Mouse (Mus musculus) hindbrain, embryonic 14.5 days (tissue): ENCODE data around the gene Ebf1. TPM values are rescaled to one million over a fixed set of nuclear protein-coding genes. Genes with fewer than 3 reads are reported as not detected.

ENCODE experiments used
- ATAC-seq: fragments of 200-750 bp; cut with Nextera tagmentation; 2 replicates; pipeline ENCODE4 v1.8.0; 2017; ENCODE audit warnings: moderate number of reproducible peaks, mild to moderate bottlenecking, moderate TSS enrichment, moderate library complexity; ENCODE audit not compliant: low FRiP score
- DNase-seq: peaks from one replicate; pipeline ENCODE4 v3.0.0-alpha.2; 2015; ENCODE audit warnings: low spot score
- H3K27ac ChIP-seq: fragments of 300-500 bp; sonication (generic); 2 replicates; pipeline ENCODE4 v1.5.1; 2014; ENCODE audit warnings: mild to moderate bottlenecking, moderate library complexity
- H3K27me3 ChIP-seq: fragments of 300-500 bp; sonication (generic); 2 replicates; pipeline ENCODE4 v1.6.1; 2014; ENCODE audit warnings: mild to moderate bottlenecking, low read length, mixed read lengths; ENCODE audit not compliant: control insufficient read depth, insufficient read depth
- H3K36me3 ChIP-seq: fragments of 300-500 bp; sonication (generic); replicated peaks from 2 replicates; pipeline ENCODE4 v1.6.1; 2014; ENCODE audit not compliant: control insufficient read depth, insufficient read depth
- H3K4me1 ChIP-seq: fragments of 300-500 bp; sonication (generic); replicated peaks from 2 replicates; pipeline ENCODE4 v1.6.1; 2014; ENCODE audit warnings: antibody characterized with exemption, low read length, mixed read lengths; ENCODE audit not compliant: control insufficient read depth, insufficient read depth
- H3K4me2 ChIP-seq: fragments of 300-500 bp; sonication (generic); replicated peaks from 2 replicates; pipeline ENCODE4 v1.6.1; 2014; ENCODE audit warnings: mild to moderate bottlenecking, moderate library complexity
- H3K4me3 ChIP-seq: fragments of 300-500 bp; sonication (generic); replicated peaks from 2 replicates; pipeline ENCODE4 v1.5.1; 2014; ENCODE audit warnings: mild to moderate bottlenecking, low read length
- H3K9ac ChIP-seq: fragments of 300-500 bp; sonication (generic); 2 replicates; pipeline ENCODE4 v1.6.1; 2014
- H3K9me3 ChIP-seq: fragments of 300-500 bp; sonication (generic); 2 replicates; pipeline ENCODE4 v1.6.1; 2016; ENCODE audit warnings: low read length; ENCODE audit not compliant: control insufficient read depth
- WGBS: fragments of 180-500 bp; shearing (Covaris S2); extraction: QIAGEN DNeasy Blood & Tissue Kit; methylation state at CpG from one replicate; pipeline ENCODE4 v1.1.7; 2014; 5-methylcytosine and 5-hydroxymethylcytosine counted together
- polyA plus RNA-seq: library from polyadenylated mRNA; unstranded; fragments of >200 nt; fragmentation: Nextera tagmentation; extraction: Ambion mirVana; gene quantifications from 2 replicates; pipeline ENCODE4 v1.2.1, GENCODE M21; 2014

Gene Ebf1
- polyA plus RNA-seq, 1 experiment from 2014 or later: 123 TPM

GRCm38 (mm10) chr11:44666741-44667140 is 49.6 kb downstream of the Ebf1 start:
- no peak overlapping the region for H3K9ac ChIP-seq
- ATAC-seq: no peak
- WGBS: 54% methylated on average over 4 of the region's 4 CpGs
- H3K36me3 ChIP-seq: no peaks in the 10 kb centered on the region
- no peak overlapping the region for H3K4me3 ChIP-seq
- no peaks in the 10 kb centered on the region for H3K27me3 ChIP-seq
- peaks cover 41% of the 10 kb centered on the region for H3K4me1 ChIP-seq
- no peak overlapping the region for H3K4me2 ChIP-seq
- H3K9me3 ChIP-seq: no peaks in the 10 kb centered on the region
- no peak overlapping the region for H3K27ac ChIP-seq
- no peak for DNase-seq

DNA sequence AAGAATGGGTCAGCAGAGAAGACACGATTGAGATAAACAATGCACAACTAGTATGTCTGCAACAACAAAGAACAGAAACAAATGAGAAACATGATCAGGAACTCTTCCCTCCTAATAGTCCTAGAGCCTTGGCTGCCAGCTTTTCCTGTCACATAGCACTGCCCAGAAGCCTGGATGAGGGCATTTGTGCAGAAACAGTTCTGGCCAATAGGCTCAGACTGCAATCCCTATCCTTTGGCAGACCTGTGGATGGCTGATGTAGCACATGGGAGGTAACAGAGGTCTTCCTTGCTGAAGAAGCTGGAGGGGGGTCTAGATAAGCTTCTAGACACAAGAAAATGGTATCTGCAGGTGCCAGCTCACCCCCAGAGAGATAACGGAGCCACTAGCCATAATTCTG is 64.2 kb downstream of the Ebf1 start:
- peaks cover 37% of the 10 kb centered on the region for H3K4me1 ChIP-seq
- no peaks in the 10 kb centered on the region for H3K27me3 ChIP-seq
- no peak overlapping the region for H3K9ac ChIP-seq
- no peak overlapping the region for H3K4me3 ChIP-seq
- DNase-seq: no peak
- no peak for ATAC-seq
- no peaks in the 10 kb centered on the region for H3K9me3 ChIP-seq
- no peak overlapping the region for H3K27ac ChIP-seq
- H3K4me2 ChIP-seq: no peak overlapping the region
- 84% methylated on average over 2 of the region's 2 CpGs for WGBS
- H3K36me3 ChIP-seq: no peaks in the 10 kb centered on the region

DNA sequence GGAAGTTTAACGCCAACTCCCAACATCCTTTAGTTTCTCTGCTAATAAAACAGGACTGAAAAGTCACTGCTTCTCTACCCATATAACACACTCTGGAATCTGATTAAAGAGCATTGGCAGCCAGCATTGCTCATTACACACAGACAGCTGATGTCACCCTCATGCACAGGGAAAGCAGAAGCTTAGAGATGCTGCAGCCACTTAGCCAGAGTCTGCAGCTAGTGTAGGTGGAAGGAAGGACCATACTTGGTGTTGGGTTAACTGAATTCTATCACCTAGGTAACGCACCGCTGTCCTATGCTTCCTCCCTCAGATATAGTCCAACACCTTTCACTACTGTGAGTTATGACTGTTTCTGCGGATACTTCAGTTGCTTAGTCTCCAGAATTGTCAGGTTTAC is 64.9 kb downstream of the Ebf1 start:
- Histone ChIP-seq H3K4me2 (no peak overlapping the region), H3K4me3 (no peak overlapping the region), H3K27ac (peak overlapping the region; percentile 40; the same call in 1 of the 2 replicates), H3K36me3 (no peaks in the 10 kb centered on the region), H3K9me3 (no peaks in the 10 kb centered on the region), H3K9ac (no peak overlapping the region), H3K27me3 (no peaks in the 10 kb centered on the region), H3K4me1 (peaks cover 40% of the 10 kb centered on the region)
- WGBS: 79% methylated on average over 4 of the region's 4 CpGs
- no peak for DNase-seq
- ATAC-seq: no peak

- H3K9me3 ChIP-seq: no peaks in the 10 kb centered on the region
- no peak overlapping the region for H3K4me3 ChIP-seq
- no peaks in the 10 kb centered on the region for H3K27me3 ChIP-seq
- no peak; the same call in 1 of the 2 replicates for ATAC-seq
- peak overlapping the region; percentile 19 for H3K4me2 ChIP-seq
- H3K36me3 ChIP-seq: no peaks in the 10 kb centered on the region
- 11% methylated on average over 18 of the region's 18 CpGs for WGBS
- H3K9ac ChIP-seq: peak overlapping the region; percentile 26; the same call in 1 of the 2 replicates
- peaks cover 40% of the 10 kb centered on the region for H3K4me1 ChIP-seq
- H3K27ac ChIP-seq: peak overlapping the region; percentile 40; the same call in 1 of the 2 replicates
- no peak for DNase-seq
These were observed 65.8 kb downstream of the Ebf1 start for GRCm38 (mm10) chr11:44682703-44683539.

DNA sequence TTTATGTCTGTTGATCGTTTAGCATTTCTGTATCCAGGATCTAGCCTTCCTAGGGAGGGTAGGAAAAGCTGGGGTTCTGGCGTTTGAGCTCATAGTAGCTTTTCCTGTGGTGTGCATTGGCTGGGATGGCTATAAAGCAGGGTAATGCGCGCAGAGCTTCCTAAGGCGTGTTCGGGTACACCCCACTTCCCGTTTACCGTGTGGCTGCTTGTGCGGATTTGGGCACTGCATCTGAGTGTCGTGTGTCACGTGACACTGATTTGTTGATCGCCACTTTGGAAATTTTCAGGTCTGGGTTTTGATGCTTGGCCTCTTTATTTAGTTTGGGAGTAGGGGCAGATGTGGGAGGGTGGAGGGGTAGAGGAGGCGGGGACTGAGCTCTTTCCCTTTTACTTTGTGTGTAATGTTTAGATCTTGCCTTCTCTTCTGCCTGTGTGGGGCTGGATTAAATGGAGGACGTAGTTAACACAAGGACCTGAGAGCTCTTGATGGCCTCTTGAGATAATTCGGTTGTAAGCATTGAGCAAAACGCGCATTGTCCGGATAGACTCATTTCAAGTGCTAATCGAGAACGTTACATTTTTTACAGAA is 67.5 kb downstream of the Ebf1 start:
- Histone ChIP-seq H3K4me2 (no peak overlapping the region; the same call in 1 of the 2 replicates), H3K4me3 (no peak overlapping the region), H3K9ac (no peak overlapping the region), H3K27ac (peak overlapping the region; percentile 46), H3K9me3 (no peaks in the 10 kb centered on the region), H3K4me1 (peaks cover 40% of the 10 kb centered on the region), H3K36me3 (no peaks in the 10 kb centered on the region), H3K27me3 (no peaks in the 10 kb centered on the region)
- DNase-seq: no peak
- ATAC-seq: no peak
- WGBS: 58% methylated on average over 20 of the region's 20 CpGs

- Histone ChIP-seq H3K4me3 (no peak overlapping the region), H3K36me3 (no peaks in the 10 kb centered on the region), H3K27me3 (no peaks in the 10 kb centered on the region), H3K4me1 (peaks cover 40% of the 10 kb centered on the region), H3K9ac (no peak overlapping the region), H3K4me2 (peak overlapping the region; percentile 28; the same call in 1 of the 2 replicates), H3K9me3 (no peaks in the 10 kb centered on the region), H3K27ac (peak overlapping the region; percentile 46)
- no peak for ATAC-seq
- 63% methylated on average over 3 of the region's 3 CpGs for WGBS
- DNase-seq: no peak
These were observed 68.0 kb downstream of the Ebf1 start for GRCm38 (mm10) chr11:44685129-44685528.

- Histone ChIP-seq H3K4me2 (peak overlapping the region; percentile 28), H3K36me3 (no peaks in the 10 kb centered on the region), H3K9ac (peak overlapping the region; percentile 21; the same call in 1 of the 2 replicates), H3K9me3 (no peaks in the 10 kb centered on the region), H3K4me1 (peaks cover 40% of the 10 kb centered on the region), H3K27ac (0 out of 2 replicates have a peak overlapping the region, but pooled peaks have one; percentile 46), H3K4me3 (no peak overlapping the region), H3K27me3 (no peaks in the 10 kb centered on the region)
- DNase-seq (no peak), ATAC-seq (no peak)
- 38% methylated on average over 21 of the region's 21 CpGs for WGBS
These were observed 68.8 kb downstream of the Ebf1 start for GRCm38 (mm10) chr11:44685911-44686361.

- Histone ChIP-seq H3K27ac (peak overlapping the region; percentile 52; the same call in 1 of the 2 replicates), H3K4me1 (peaks cover 40% of the 10 kb centered on the region), H3K9me3 (no peaks in the 10 kb centered on the region), H3K9ac (0 out of 2 replicates have a peak overlapping the region, but pooled peaks have one; percentile 21), H3K27me3 (no peaks in the 10 kb centered on the region), H3K36me3 (no peaks in the 10 kb centered on the region), H3K4me3 (no peak overlapping the region), H3K4me2 (no peak overlapping the region)
- ATAC-seq (no peak), DNase-seq (no peak)
- 70% methylated on average over 12 of the region's 12 CpGs for WGBS
These were observed 69.3 kb downstream of the Ebf1 start for GRCm38 (mm10) chr11:44686378-44686777.

GRCm38 (mm10) chr11:44688542-44688941 is 71.4 kb downstream of the Ebf1 start:
- ATAC-seq: no peak
- Histone ChIP-seq H3K27me3 (no peaks in the 10 kb centered on the region), H3K4me3 (no peak overlapping the region), H3K36me3 (no peaks in the 10 kb centered on the region), H3K9me3 (no peaks in the 10 kb centered on the region), H3K9ac (no peak overlapping the region), H3K4me1 (peaks cover 22% of the 10 kb centered on the region), H3K27ac (no peak overlapping the region), H3K4me2 (no peak overlapping the region)
- DNase-seq: no peak
- WGBS: 89% methylated on average over 3 of the region's 3 CpGs
